Mouse (Mus musculus): Measurements from ENCODE around the gene Npb.

GRCm38 (mm10) chr11:120597240-120598235 lies 10.7 kb upstream of the Npb start:
- TF ChIP-seq CTCF (IDR thresholded peaks at IDR 0.05; ENCODE audit: borderline replicate concordance, extremely low read depth, insufficient read depth, insufficient read length) = no peak
- TF ChIP-seq POLR2A (IDR thresholded peaks at IDR 0.05; ENCODE audit: borderline replicate concordance, extremely low read depth, insufficient read depth, insufficient read length, poor library complexity, severe bottlenecking) = no peak

Data from brain, embryonic 14.5 days (tissue).